ENCODE assay signal across 10 mouse cellular contexts in genomic region chr1:84153943-84154342, GRCm38 (mm10).
A peak's percentile ranks its signal among the peaks of the same experiment; 100 is the strongest.
DNase-seq lines count a peak whose midpoint lies in the region; ATAC-seq lines count a peak whose summit lies in the region.
"Had no signal": no experiment of that assay in that cellular context is flagged by ENCODE, and none has a peak within 500 bp of the region (broad histone marks: within the 10 kb centered on the region; RNA-seq: fewer than 3 reads in every experiment).

No protein-coding gene starts in this region.

- DNase-seq in frontal cortex, postnatal 10 days (ENCODE audit: low spot score in 2 of 2): no peak
- DNase-seq in midbrain, embryonic 11.5 days (ENCODE audit: low spot score, missing footprints): peak; percentile 89
- peak; percentile 6 for DNase-seq in c-Kit-positive CD71-negative TER-119-negative erythroid progenitor cells, embryonic 14.5 days (ENCODE audit: low read depth)
- peak; percentile 2 for DNase-seq in induced T-regulatory cell, adult 2 months (ENCODE audit: low read depth)
- DNase-seq in spleen, adult 18-20 months: no peak

- no peak overlapping the region for H3K27ac ChIP-seq in midbrain, embryonic 11.5 days (ENCODE audit: low read depth, low read length)
- H3K27ac ChIP-seq in midbrain, embryonic 13.5 days: no peak overlapping the region
- H3K27ac ChIP-seq: heart, embryonic 13.5 days; lung, embryonic 15.5 days had no signal

- H3K9ac ChIP-seq in midbrain, embryonic 11.5 days (ENCODE audit: low read length): no peak overlapping the region
- H3K9ac ChIP-seq in midbrain, embryonic 13.5 days (replicated peaks): no peak overlapping the region
- H3K9ac ChIP-seq: heart, embryonic 13.5 days; lung, embryonic 15.5 days had no signal

- no peak overlapping the region for H3K4me3 ChIP-seq in midbrain, embryonic 11.5 days (ENCODE audit: low read depth, low read length)
- H3K4me3 ChIP-seq in midbrain, embryonic 13.5 days (replicated peaks): no peak overlapping the region
- H3K4me3 ChIP-seq: heart, embryonic 13.5 days; lung, embryonic 15.5 days had no signal

- H3K9me3 ChIP-seq in midbrain, embryonic 11.5 days (ENCODE audit: control insufficient read depth, low read length): no peaks in the 10 kb centered on the region
- H3K9me3 ChIP-seq in midbrain, embryonic 13.5 days: no peaks in the 10 kb centered on the region
- H3K9me3 ChIP-seq: lung, embryonic 15.5 days had no signal

- peak; percentile 66 for ATAC-seq in frontal cortex, adult (ENCODE audit: low TSS enrichment)
- 0 out of 2 replicates have a peak, but pooled peaks have one; percentile 29 for ATAC-seq in midbrain, embryonic 11.5 days (ENCODE audit: low FRiP score)
- ATAC-seq in midbrain, embryonic 13.5 days: no peak
- ATAC-seq in erythroid progenitor cell, adult 5-6 weeks (replicated peaks; ENCODE audit: low FRiP score, poor library complexity, severe bottlenecking): no peak

- H3K27me3 ChIP-seq in midbrain, embryonic 11.5 days (ENCODE audit: control insufficient read depth, insufficient read depth, low read length): no peaks in the 10 kb centered on the region
- no peaks in the 10 kb centered on the region for H3K27me3 ChIP-seq in midbrain, embryonic 13.5 days
- H3K27me3 ChIP-seq: heart, embryonic 13.5 days; lung, embryonic 15.5 days had no signal

- H3K4me2 ChIP-seq in midbrain, embryonic 11.5 days: no peak overlapping the region
- no peak overlapping the region for H3K4me2 ChIP-seq in midbrain, embryonic 13.5 days (replicated peaks)
- H3K4me2 ChIP-seq: heart, embryonic 13.5 days; lung, embryonic 15.5 days had no signal

- no peaks in the 10 kb centered on the region for H3K36me3 ChIP-seq in midbrain, embryonic 11.5 days (ENCODE audit: control insufficient read depth, insufficient read depth, low read length)
- H3K36me3 ChIP-seq in midbrain, embryonic 13.5 days: no peaks in the 10 kb centered on the region; the same call in 1 of the 2 replicates
- H3K36me3 ChIP-seq: heart, embryonic 13.5 days; lung, embryonic 15.5 days had no signal

- 62% methylated on average over 4 of the region's 4 CpGs for WGBS in midbrain, embryonic 11.5 days
- 64% methylated on average over 4 of the region's 4 CpGs for WGBS in midbrain, embryonic 13.5 days

- H3K4me1 ChIP-seq in midbrain, embryonic 11.5 days (ENCODE audit: control insufficient read depth, insufficient read depth, low read length): peaks cover 3% of the 10 kb centered on the region; the same call in 1 of the 2 replicates
- H3K4me1 ChIP-seq in midbrain, embryonic 13.5 days (replicated peaks): peaks cover 17% of the 10 kb centered on the region
- H3K4me1 ChIP-seq: heart, embryonic 13.5 days; lung, embryonic 15.5 days had no signal

Comparison
In these comparisons a context has a peak if more than half of its experiments do, and no peak if none do; other contexts are left out.
1. ATAC-seq: peak in frontal cortex, adult (single experiment) and midbrain, embryonic 11.5 days (single experiment); none in midbrain, embryonic 13.5 days (single experiment) and erythroid progenitor cell, adult 5-6 weeks (single experiment).
2. DNase-seq: peak in midbrain, embryonic 11.5 days (single experiment), c-Kit-positive CD71-negative TER-119-negative erythroid progenitor cells, embryonic 14.5 days (single experiment) and induced T-regulatory cell, adult 2 months (single experiment); none in frontal cortex, postnatal 10 days (0 of 2) and spleen, adult 18-20 months (0 of 2).